Mouse (Mus musculus): ENCODE measurements at regions not wholly inside any gene's neighbourhood (a gene's known extent, or its start where the extent isn't known, plus 50 kb on each side); places are given as distances from the start of the nearest gene placed in this dataset.

DNA sequence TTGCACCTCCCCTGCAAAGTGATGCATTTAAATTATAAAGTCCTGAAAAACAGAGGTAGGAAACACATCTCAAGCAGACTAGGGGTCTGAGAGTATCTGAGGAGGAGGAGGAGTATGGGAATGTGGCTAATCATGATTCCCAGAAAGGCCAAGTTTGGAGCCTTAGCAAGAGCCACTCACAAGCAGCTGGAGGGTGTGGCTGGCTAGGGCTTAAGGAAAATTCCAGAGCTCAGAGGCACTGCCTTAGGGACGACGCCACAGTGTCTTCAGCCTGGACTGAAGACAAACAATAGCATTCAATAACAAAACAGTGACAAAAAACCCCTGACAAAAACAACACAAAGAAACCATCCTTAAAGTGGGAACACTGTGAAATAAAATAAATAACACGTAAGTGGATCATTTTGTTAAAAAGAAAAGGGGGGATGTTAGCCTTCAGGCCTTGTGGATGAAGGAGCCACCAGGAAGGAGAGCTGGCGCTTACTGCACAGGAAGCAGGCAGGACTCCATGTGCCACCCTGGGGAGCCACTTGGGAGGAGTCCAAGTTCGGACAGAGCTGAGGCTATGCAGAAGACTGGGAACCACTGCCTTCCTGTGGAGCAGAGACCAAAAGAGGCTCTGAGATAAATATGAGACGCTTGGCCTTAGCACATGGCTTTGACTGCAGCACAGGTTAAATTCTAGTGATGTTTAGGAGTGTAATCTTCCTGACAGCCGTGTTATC, 56.6 kb upstream of the Serpine2 start:
- no peak for DNase-seq (ENCODE audit: low spot score)

All from adipocyte (in vitro differentiated cells).